Comparison of ENCODE assay signal across 12 mouse cellular contexts in genomic region chr4:150540392-150541094, GRCm38 (mm10).
DNase-seq lines count a peak whose midpoint lies in the region; ATAC-seq and TF ChIP-seq lines count a peak whose summit lies in the region.
"Had no signal": no experiment of that assay in that cellular context is flagged by ENCODE, and none has a peak within 500 bp of the region (broad histone marks: within the 10 kb centered on the region; RNA-seq: fewer than 3 reads in every experiment).

No protein-coding gene starts in this region.

- no peak overlapping the region for H3K9ac ChIP-seq in neural tube, embryonic 12.5 days
- no peak overlapping the region for H3K9ac ChIP-seq in forebrain, embryonic 16.5 days (replicated peaks; ENCODE audit: low read depth, low read length)
- no peak overlapping the region for H3K9ac ChIP-seq in intestine, postnatal 0 days (ENCODE audit: low read depth, low read length)
- H3K9ac ChIP-seq: liver, postnatal 0 days had no signal

- WGBS in neural tube, embryonic 12.5 days = 39% methylated on average over 5 of the region's 5 CpGs
- 26% methylated on average over 4 of the region's 5 CpGs for WGBS in forebrain, embryonic 16.5 days
- WGBS in midbrain, embryonic 10.5 days = 52% methylated on average over 5 of the region's 5 CpGs
- 57% methylated on average over 4 of the region's 5 CpGs for WGBS in intestine, postnatal 0 days

- H3K4me3 ChIP-seq in neural tube, embryonic 12.5 days = no peak overlapping the region
- no peak overlapping the region for H3K4me3 ChIP-seq in forebrain, embryonic 16.5 days (replicated peaks; ENCODE audit: low read length)
- no peak overlapping the region for H3K4me3 ChIP-seq in midbrain, embryonic 10.5 days
- no peak overlapping the region for H3K4me3 ChIP-seq in intestine, postnatal 0 days (ENCODE audit: low read depth, low read length)

- no peaks in the 10 kb centered on the region for H3K27me3 ChIP-seq in neural tube, embryonic 12.5 days (replicated peaks)
- H3K27me3 ChIP-seq in forebrain, embryonic 16.5 days (replicated peaks; ENCODE audit: control insufficient read depth, insufficient read depth, low read length) = no peaks in the 10 kb centered on the region
- no peaks in the 10 kb centered on the region for H3K27me3 ChIP-seq in midbrain, embryonic 10.5 days (ENCODE audit: low read depth, poor library complexity, severe bottlenecking)
- H3K27me3 ChIP-seq in intestine, postnatal 0 days (replicated peaks; ENCODE audit: control insufficient read depth, insufficient read depth, low read length) = no peaks in the 10 kb centered on the region

- H3K4me1 ChIP-seq in neural tube, embryonic 12.5 days = peaks cover 6% of the 10 kb centered on the region; the same call in 1 of the 2 replicates
- H3K4me1 ChIP-seq in forebrain, embryonic 16.5 days (replicated peaks; ENCODE audit: control insufficient read depth, insufficient read depth, low read length) = peaks cover 15% of the 10 kb centered on the region
- peaks cover 15% of the 10 kb centered on the region; the same call in 1 of the 2 replicates for H3K4me1 ChIP-seq in midbrain, embryonic 10.5 days
- H3K4me1 ChIP-seq in intestine, postnatal 0 days (replicated peaks; ENCODE audit: control insufficient read depth, insufficient read depth, low read length) = peaks cover 7% of the 10 kb centered on the region; the same call in 1 of the 2 replicates

- 0 out of 2 replicates have a peak, but pooled peaks have one; percentile 53 for ATAC-seq in neural tube, embryonic 12.5 days (ENCODE audit: low FRiP score, low read depth)
- ATAC-seq in forebrain, embryonic 16.5 days = no peak
- ATAC-seq in intestine, postnatal 0 days = no peak
- ATAC-seq: liver, postnatal 0 days had no signal

- peaks cover 33% of the 10 kb centered on the region for H3K36me3 ChIP-seq in neural tube, embryonic 12.5 days
- H3K36me3 ChIP-seq in forebrain, embryonic 16.5 days (ENCODE audit: control insufficient read depth, insufficient read depth) = peaks cover 6% of the 10 kb centered on the region; the same call in 1 of the 2 replicates
- peaks cover 41% of the 10 kb centered on the region for H3K36me3 ChIP-seq in midbrain, embryonic 10.5 days
- H3K36me3 ChIP-seq in intestine, postnatal 0 days (ENCODE audit: control insufficient read depth, insufficient read depth) = peaks cover 14% of the 10 kb centered on the region

- H3K4me2 ChIP-seq in neural tube, embryonic 12.5 days (replicated peaks) = no peak overlapping the region
- H3K4me2 ChIP-seq in forebrain, embryonic 16.5 days (ENCODE audit: low read length) = no peak overlapping the region
- no peak overlapping the region for H3K4me2 ChIP-seq in intestine, postnatal 0 days (replicated peaks; ENCODE audit: low read depth)

- no peak overlapping the region for H3K27ac ChIP-seq in neural tube, embryonic 12.5 days
- peak overlapping the region; percentile 35; the same call in 1 of the 2 replicates for H3K27ac ChIP-seq in forebrain, embryonic 16.5 days (ENCODE audit: low read length)
- peak overlapping the region; percentile 64 for H3K27ac ChIP-seq in midbrain, embryonic 10.5 days (replicated peaks)
- H3K27ac ChIP-seq in intestine, postnatal 0 days (ENCODE audit: low read depth, low read length) = no peak overlapping the region

- no peak for DNase-seq in neural tube, embryonic 10.5 days (ENCODE audit: extremely low spot score, low spot score)
- no peak for DNase-seq in midbrain, embryonic 10.5 days (ENCODE audit: low spot score)
- peak; percentile 94 for DNase-seq in retina, postnatal 1 day
- DNase-seq in lung, adult 18-20 months = no peak
- no peak for DNase-seq in cerebellum, adult 9-10 months
- DNase-seq: heart, adult 18-20 months; heart, postnatal 14 days; kidney, adult 8-10 months; liver, postnatal 0 days had no signal

- no peak for TF ChIP-seq CTCF in intestine, postnatal 0 days (IDR thresholded peaks at IDR 0.05; ENCODE audit: low read depth)

- H3K9me3 ChIP-seq in neural tube, embryonic 12.5 days = no peaks in the 10 kb centered on the region
- no peaks in the 10 kb centered on the region for H3K9me3 ChIP-seq in forebrain, embryonic 16.5 days (ENCODE audit: control insufficient read depth, low read length)
- no peaks in the 10 kb centered on the region for H3K9me3 ChIP-seq in midbrain, embryonic 10.5 days (replicated peaks)
- H3K9me3 ChIP-seq in intestine, postnatal 0 days (ENCODE audit: control insufficient read depth) = no peaks in the 10 kb centered on the region

Comparison
In these comparisons a context has a peak if more than half of its experiments do, and no peak if none do; other contexts are left out.
1. H3K27ac ChIP-seq: peak in forebrain, embryonic 16.5 days (single experiment) and midbrain, embryonic 10.5 days (single experiment); none in neural tube, embryonic 12.5 days (single experiment) and intestine, postnatal 0 days (single experiment).